Mouse (Mus musculus): ENCODE measurements at regions not wholly inside any gene's neighbourhood (a gene's known extent, or its start where the extent isn't known, plus 50 kb on each side); places are given as distances from the start of the nearest gene placed in this dataset.

DNA sequence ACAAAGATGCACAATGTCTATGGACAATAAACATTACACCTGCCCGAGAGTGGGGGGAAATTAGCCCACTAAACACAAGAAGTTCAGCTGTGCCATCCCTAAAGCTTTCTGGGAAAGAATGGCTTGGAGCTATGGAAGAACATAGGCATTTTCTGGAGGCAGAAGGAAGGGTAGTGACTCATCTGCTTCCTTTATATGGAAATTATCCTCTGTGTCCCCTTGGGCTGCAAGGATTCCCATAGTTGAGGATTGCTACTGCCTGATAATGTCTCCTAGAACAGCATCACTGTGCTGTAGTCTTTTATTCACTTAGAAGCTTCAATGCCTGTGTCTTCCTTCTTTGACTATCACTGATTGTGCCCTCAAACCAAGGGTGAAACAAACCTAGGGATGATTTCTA is 157.3 kb upstream of the Rnd3 start:
- TF ChIP-seq CTCF (IDR thresholded peaks at IDR 0.05; ENCODE audit: low read depth, low read length) (no peak), POLR2A (IDR thresholded peaks at IDR 0.05; ENCODE audit: extremely low read depth, insufficient read depth, low read length) (no peak)

All from liver, adult 2 months (tissue).